Mouse (Mus musculus): ENCODE measurements around the gene Grid1.

Gene Grid1

GRCm38 (mm10) chr14:35029626-35030025 lies 209.7 kb downstream of the Grid1 start:
- POLR2A ChIA-PET = no interaction called here

GRCm38 (mm10) chr14:35030271-35030670 lies 210.4 kb downstream of the Grid1 start:
- POLR2A ChIA-PET = no interaction called here
- CTCF ChIA-PET = no interaction called here

More at GRCm38 (mm10) chr14:35029626-35030025, 209.7 kb downstream of the Grid1 start:
- CTCF ChIA-PET = no interaction called here

- CTCF ChIA-PET = no interaction called here
- POLR2A ChIA-PET = no interaction called here
Measured at GRCm38 (mm10) chr14:35032283-35032682, 212.4 kb downstream of the Grid1 start.

GRCm38 (mm10) chr14:35044268-35044667 lies 224.4 kb downstream of the Grid1 start:
- CTCF ChIA-PET = no interaction called here
- POLR2A ChIA-PET = no interaction called here

GRCm38 (mm10) chr14:35044918-35045698 lies 225.2 kb downstream of the Grid1 start:
- ChIA-PET CTCF (no interaction called here), POLR2A (no interaction called here)

GRCm38 (mm10) chr14:35049231-35049630 lies 229.3 kb downstream of the Grid1 start:
- ChIA-PET POLR2A (interaction anchor here in 1 of 4 experiments (0.6 kb wide), 2 partner anchors 17 to 484 kb away, joined by 4 read pairs; no protein-coding TSS in a partner anchor), CTCF (no interaction called here)

- POLR2A ChIA-PET = no interaction called here
- CTCF ChIA-PET = no interaction called here
Measured at GRCm38 (mm10) chr14:35054139-35054538, 234.2 kb downstream of the Grid1 start.

- ChIA-PET CTCF (interaction anchor here in 1 of 4 experiments (0.7 kb wide), 1 partner anchor 791 kb away, joined by 4 read pairs; no protein-coding TSS in a partner anchor), POLR2A (interaction anchor here in 1 of 4 experiments (1.0 kb wide), 1 partner anchor 183 kb away, joined by 4 read pairs; no protein-coding TSS in a partner anchor)
Measured at GRCm38 (mm10) chr14:35074636-35075035, 254.7 kb downstream of the Grid1 start.

GRCm38 (mm10) chr14:35079954-35080353 lies 260.0 kb downstream of the Grid1 start:
- ChIA-PET POLR2A (no interaction called here), CTCF (interaction anchor here in 2 of 4 experiments (0.6 to 1.2 kb wide), 2 partner anchors 105 to 269 kb away, joined by 3 to 4 read pairs; no protein-coding TSS in a partner anchor)

- ChIA-PET CTCF (interaction anchor here in 1 of 4 experiments (0.7 kb wide), 1 partner anchor 184 kb away, joined by 3 read pairs; no protein-coding TSS in a partner anchor), POLR2A (no interaction called here)
Measured at GRCm38 (mm10) chr14:35092646-35093045, 272.7 kb downstream of the Grid1 start.

- ChIA-PET CTCF (no interaction called here), POLR2A (no interaction called here)
Measured at GRCm38 (mm10) chr14:35093561-35094186, 273.8 kb downstream of the Grid1 start.

GRCm38 (mm10) chr14:35095506-35096059 lies 275.7 kb downstream of the Grid1 start:
- POLR2A ChIA-PET = no interaction called here
- CTCF ChIA-PET = interaction anchor here in 1 of 4 experiments (2.4 kb wide), 1 partner anchor 285 kb away, joined by 5 read pairs; no protein-coding TSS in a partner anchor

GRCm38 (mm10) chr14:35096085-35096484 lies 276.2 kb downstream of the Grid1 start:
- POLR2A ChIA-PET = no interaction called here
- CTCF ChIA-PET = interaction anchor here in 1 of 4 experiments (2.4 kb wide), 1 partner anchor 285 kb away, joined by 5 read pairs; no protein-coding TSS in a partner anchor

- POLR2A ChIA-PET = no interaction called here
- CTCF ChIA-PET = interaction anchor here in 1 of 4 experiments (2.4 kb wide), 1 partner anchor 286 kb away, joined by 5 read pairs; no protein-coding TSS in a partner anchor
Measured at GRCm38 (mm10) chr14:35097166-35097565, 277.3 kb downstream of the Grid1 start.

GRCm38 (mm10) chr14:35103639-35104210 lies 283.8 kb downstream of the Grid1 start:
- ChIA-PET CTCF (interaction anchor here in 2 of 4 experiments (0.5 to 0.6 kb wide), 2 partner anchors 291 to 1041 kb away, joined by 3 to 4 read pairs; no protein-coding TSS in a partner anchor), POLR2A (no interaction called here)

GRCm38 (mm10) chr14:35107596-35107995 lies 287.7 kb downstream of the Grid1 start:
- POLR2A ChIA-PET = no interaction called here
- CTCF ChIA-PET = no interaction called here

- ChIA-PET CTCF (interaction anchor here in 3 of 4 experiments (1.1 to 2.8 kb wide), 3 partner anchors 288 to 300 kb away, joined by 4 to 16 read pairs (median 7); no protein-coding TSS in a partner anchor), POLR2A (interaction anchor here in 1 of 4 experiments (0.6 kb wide), 1 partner anchor 83 kb away, joined by 3 read pairs; no protein-coding TSS in a partner anchor)
Measured at GRCm38 (mm10) chr14:35110928-35111327, 291.0 kb downstream of the Grid1 start.

- CTCF ChIA-PET = interaction anchor here in 3 of 4 experiments (0.7 to 2.8 kb wide), 5 partner anchors 289 to 807 kb away, joined by 3 to 16 read pairs (median 3); no protein-coding TSS in a partner anchor
Measured at GRCm38 (mm10) chr14:35112327-35113275, 292.7 kb downstream of the Grid1 start.

More at GRCm38 (mm10) chr14:35112327-35113275, 292.7 kb downstream of the Grid1 start:
- POLR2A ChIA-PET = no interaction called here

Measured in embryonic stem cell, embryonic (primary cell).